Mouse (Mus musculus) liver, embryonic 15.5 days (tissue): ENCODE results near the gene Gm13090. TPM values are rescaled to one million over a fixed set of nuclear protein-coding genes. Genes with fewer than 3 reads are reported as not detected.

Experiments
- ATAC-seq: fragments of 200-750 bp; cut with Nextera tagmentation; 2 replicates; pipeline ENCODE4 v1.8.0; 2017; ENCODE audit warnings: moderate number of reproducible peaks, mild to moderate bottlenecking, moderate library complexity; ENCODE audit not compliant: insufficient read depth
- H3K27ac ChIP-seq: fragments of 300-500 bp; sonication (generic); replicated peaks from 2 replicates; pipeline ENCODE4 v1.5.1; 2015; ENCODE audit warnings: mild to moderate bottlenecking, inconsistent platforms
- H3K27me3 ChIP-seq: fragments of 300-500 bp; sonication (generic); 2 replicates; pipeline ENCODE4 v1.6.1; 2015; ENCODE audit warnings: mild to moderate bottlenecking, inconsistent platforms
- H3K36me3 ChIP-seq: fragments of 300-500 bp; sonication (generic); replicated peaks from 2 replicates; pipeline ENCODE4 v1.6.1; 2015; ENCODE audit warnings: moderate library complexity, mild to moderate bottlenecking, inconsistent platforms
- H3K4me1 ChIP-seq: fragments of 300-500 bp; sonication (generic); replicated peaks from 2 replicates; pipeline ENCODE4 v1.6.1; 2015; ENCODE audit warnings: inconsistent platforms
- H3K4me2 ChIP-seq: fragments of 300-500 bp; sonication (generic); 2 replicates; pipeline ENCODE4 v1.6.1; 2015; ENCODE audit warnings: moderate library complexity, mild to moderate bottlenecking, inconsistent platforms
- H3K4me3 ChIP-seq: fragments of 300-500 bp; sonication (generic); replicated peaks from 2 replicates; pipeline ENCODE4 v1.5.1; 2015; ENCODE audit warnings: mild to moderate bottlenecking, inconsistent platforms
- H3K9ac ChIP-seq: fragments of 300-500 bp; sonication (generic); 2 replicates; pipeline ENCODE4 v1.6.1; 2015; ENCODE audit warnings: moderate library complexity, mild to moderate bottlenecking, inconsistent platforms
- H3K9me3 ChIP-seq: fragments of 300-500 bp; sonication (generic); replicated peaks from 2 replicates; pipeline ENCODE4 v1.6.1; 2016; ENCODE audit warnings: inconsistent platforms
- WGBS: fragments of 180-500 bp; shearing (Covaris S2); methylation state at CpG from one replicate; pipeline ENCODE4 v1.1.7; 2015; ENCODE audit warnings: mixed read lengths; ENCODE audit not compliant: insufficient replicate concordance; 5-methylcytosine and 5-hydroxymethylcytosine counted together
- polyA plus RNA-seq: library from polyadenylated mRNA; unstranded; fragments of >200 nt; fragmentation: Nextera tagmentation; extraction: Ambion mirVana; gene quantifications from 2 replicates; pipeline ENCODE4 v1.2.1, GENCODE M21; 2015

The Gm13090 gene
- polyA plus RNA-seq, 1 experiment from 2014 or later, result not detected

- Histone ChIP-seq H3K4me2 (no peak overlapping the region), H3K9ac (no peak overlapping the region), H3K4me1 (no peaks in the 10 kb centered on the region), H3K36me3 (no peaks in the 10 kb centered on the region), H3K4me3 (no peak overlapping the region), H3K9me3 (no peaks in the 10 kb centered on the region), H3K27me3 (peaks cover 32% of the 10 kb centered on the region), H3K27ac (no peak overlapping the region)
- no peak for ATAC-seq
- WGBS, result 7% methylated on average over 20 of the region's 20 CpGs
Observed at GRCm38 (mm10) chr4:151139053-151139840, 49.9 kb downstream of the Gm13090 start.

- H3K36me3 ChIP-seq, result no peaks in the 10 kb centered on the region
- no peak for ATAC-seq
- no peak overlapping the region for H3K27ac ChIP-seq
- 15% methylated on average over 18 of the region's 20 CpGs for WGBS
- no peak overlapping the region for H3K4me3 ChIP-seq
- peaks cover 32% of the 10 kb centered on the region for H3K27me3 ChIP-seq
- H3K9ac ChIP-seq, result no peak overlapping the region
- no peaks in the 10 kb centered on the region for H3K9me3 ChIP-seq
- H3K4me1 ChIP-seq, result no peaks in the 10 kb centered on the region
- no peak overlapping the region for H3K4me2 ChIP-seq
Observed at GRCm38 (mm10) chr4:151140368-151140982, 51.1 kb downstream of the Gm13090 start.

Other genes starting within 250 kb of the Gm13090 start
- 40.1 and 41.3 TPM in 2 replicates for gene Errfi1, start 235.7 kb upstream of the Gm13090 start, polyA plus RNA-seq
- 198 and 203 TPM in 2 replicates for gene Park7, start 175.1 kb upstream of the Gm13090 start, polyA plus RNA-seq
- gene Tnfrsf9, start 175.0 kb upstream of the Gm13090 start, polyA plus RNA-seq, result 0.13 and 0.23 TPM in 2 replicates
- not detected in 2 replicates for gene Uts2, start 92.5 kb upstream of the Gm13090 start, polyA plus RNA-seq
- 2.7 and 2.9 TPM in 2 replicates for gene Per3, start 44.9 kb upstream of the Gm13090 start, polyA plus RNA-seq
- gene Vamp3, start 31.6 kb upstream of the Gm13090 start, polyA plus RNA-seq, result 34.1 and 35.1 TPM in 2 replicates